Mouse (Mus musculus): ENCODE results near the gene Gcm1. TPM values are rescaled to one million over a fixed set of nuclear protein-coding genes. Genes with fewer than 3 reads are reported as not detected.
"Not testable (repeated sequence)": the region's sequence is repeated elsewhere in the genome, so short reads cannot be mapped to it uniquely, and the experiment has no call there.

The Gcm1 gene
- polyA plus RNA-seq, 1 experiment, result not detected

- Histone ChIP-seq H3K27ac (ENCODE audit: insufficient read depth, low read depth, low read length) (no peak overlapping the region), H3K4me3 (ENCODE audit: insufficient read depth, low read depth, low read length) (no peak overlapping the region), H3K4me1 (ENCODE audit: control insufficient read depth, insufficient read depth, low read length) (no peaks in the 10 kb centered on the region)
- WGBS, result 93% methylated on average over 9 of the region's 9 CpGs
- TF ChIP-seq POLR2A (IDR thresholded peaks at IDR 0.05; ENCODE audit: insufficient read depth, low read depth, low read length) (no peak), CTCF (IDR thresholded peaks at IDR 0.05; ENCODE audit: insufficient read depth, low read depth, low read length) (no peak)
Observed at GRCm38 (mm10) chr9:78062392-78062791, 10.7 kb downstream of the Gcm1 start.

GRCm38 (mm10) chr9:78064121-78064520 is 12.4 kb downstream of the Gcm1 start:
- Histone ChIP-seq H3K4me1 (ENCODE audit: control insufficient read depth, insufficient read depth, low read length) (no peaks in the 10 kb centered on the region), H3K4me3 (ENCODE audit: insufficient read depth, low read depth, low read length) (no peak overlapping the region), H3K27ac (ENCODE audit: insufficient read depth, low read depth, low read length) (no peak overlapping the region)
- WGBS, result 78% methylated on average over 10 of the region's 10 CpGs
- TF ChIP-seq CTCF (IDR thresholded peaks at IDR 0.05; ENCODE audit: insufficient read depth, low read depth, low read length), result no peak
- no peak for TF ChIP-seq POLR2A (IDR thresholded peaks at IDR 0.05; ENCODE audit: insufficient read depth, low read depth, low read length)

GRCm38 (mm10) chr9:78070496-78070895 is 18.8 kb downstream of the Gcm1 start:
- WGBS, result 69% methylated on average over 5 of the region's 5 CpGs

GRCm38 (mm10) chr9:78071626-78072025 is 19.9 kb downstream of the Gcm1 start:
- WGBS, result 90% methylated on average over 4 of the region's 4 CpGs
- TF ChIP-seq POLR2A (IDR thresholded peaks at IDR 0.05; ENCODE audit: insufficient read depth, low read depth, low read length) (no peak), CTCF (IDR thresholded peaks at IDR 0.05; ENCODE audit: insufficient read depth, low read depth, low read length) (no peak)
- H3K27ac ChIP-seq (ENCODE audit: insufficient read depth, low read depth, low read length), result no peak overlapping the region
- no peak overlapping the region for H3K4me3 ChIP-seq (ENCODE audit: insufficient read depth, low read depth, low read length)
- H3K4me1 ChIP-seq (ENCODE audit: control insufficient read depth, insufficient read depth, low read length), result no peaks in the 10 kb centered on the region

More at GRCm38 (mm10) chr9:78070496-78070895, 18.8 kb downstream of the Gcm1 start:
- Histone ChIP-seq H3K4me1 (ENCODE audit: control insufficient read depth, insufficient read depth, low read length) (no peaks in the 10 kb centered on the region), H3K4me3 (ENCODE audit: insufficient read depth, low read depth, low read length) (no peak overlapping the region), H3K27ac (ENCODE audit: insufficient read depth, low read depth, low read length) (no peak overlapping the region)
- no peak for TF ChIP-seq POLR2A (IDR thresholded peaks at IDR 0.05; ENCODE audit: insufficient read depth, low read depth, low read length)

GRCm38 (mm10) chr9:78073291-78073690 is 21.6 kb downstream of the Gcm1 start:
- WGBS, result 91% methylated on average over 3 of the region's 3 CpGs
- H3K4me3 ChIP-seq (ENCODE audit: insufficient read depth, low read depth, low read length); H3K27ac ChIP-seq (ENCODE audit: insufficient read depth, low read depth, low read length); H3K4me1 ChIP-seq (ENCODE audit: control insufficient read depth, insufficient read depth, low read length): not testable (repeated sequence)

GRCm38 (mm10) chr9:78073713-78074340 is 22.1 kb downstream of the Gcm1 start:
- 89% methylated on average over 13 of the region's 13 CpGs for WGBS
- no peaks in the 10 kb centered on the region for H3K4me1 ChIP-seq (ENCODE audit: control insufficient read depth, insufficient read depth, low read length)
- no peak overlapping the region for H3K4me3 ChIP-seq (ENCODE audit: insufficient read depth, low read depth, low read length)
- TF ChIP-seq POLR2A (IDR thresholded peaks at IDR 0.05; ENCODE audit: insufficient read depth, low read depth, low read length) (no peak), CTCF (IDR thresholded peaks at IDR 0.05; ENCODE audit: insufficient read depth, low read depth, low read length) (no peak)
- H3K27ac ChIP-seq (ENCODE audit: insufficient read depth, low read depth, low read length), result no peak overlapping the region

- 97% methylated on average over 3 of the region's 3 CpGs for WGBS
- no peak for TF ChIP-seq CTCF (IDR thresholded peaks at IDR 0.05; ENCODE audit: insufficient read depth, low read depth, low read length)
- TF ChIP-seq POLR2A (IDR thresholded peaks at IDR 0.05; ENCODE audit: insufficient read depth, low read depth, low read length), result no peak
- Histone ChIP-seq H3K4me1 (ENCODE audit: control insufficient read depth, insufficient read depth, low read length) (no peaks in the 10 kb centered on the region), H3K4me3 (ENCODE audit: insufficient read depth, low read depth, low read length) (no peak overlapping the region), H3K27ac (ENCODE audit: insufficient read depth, low read depth, low read length) (no peak overlapping the region)
Observed at GRCm38 (mm10) chr9:78075256-78075655, 23.5 kb downstream of the Gcm1 start.

- Histone ChIP-seq H3K27ac (ENCODE audit: insufficient read depth, low read depth, low read length) (no peak overlapping the region), H3K4me3 (ENCODE audit: insufficient read depth, low read depth, low read length) (no peak overlapping the region), H3K4me1 (ENCODE audit: control insufficient read depth, insufficient read depth, low read length) (no peaks in the 10 kb centered on the region)
- no peak for TF ChIP-seq POLR2A (IDR thresholded peaks at IDR 0.05; ENCODE audit: insufficient read depth, low read depth, low read length)
- no peak for TF ChIP-seq CTCF (IDR thresholded peaks at IDR 0.05; ENCODE audit: insufficient read depth, low read depth, low read length)
- WGBS, result 23% methylated on average over 2 of the region's 2 CpGs
Observed at GRCm38 (mm10) chr9:78078240-78078639, 26.5 kb downstream of the Gcm1 start.

GRCm38 (mm10) chr9:78081835-78082234 is 30.1 kb downstream of the Gcm1 start:
- 71% methylated on average over 7 of the region's 7 CpGs for WGBS
- no peak overlapping the region for H3K27ac ChIP-seq (ENCODE audit: insufficient read depth, low read depth, low read length)
- no peak overlapping the region for H3K4me3 ChIP-seq (ENCODE audit: insufficient read depth, low read depth, low read length)
- no peaks in the 10 kb centered on the region for H3K4me1 ChIP-seq (ENCODE audit: control insufficient read depth, insufficient read depth, low read length)
- no peak for TF ChIP-seq CTCF (IDR thresholded peaks at IDR 0.05; ENCODE audit: insufficient read depth, low read depth, low read length)
- no peak for TF ChIP-seq POLR2A (IDR thresholded peaks at IDR 0.05; ENCODE audit: insufficient read depth, low read depth, low read length)

- no peak overlapping the region for H3K27ac ChIP-seq (ENCODE audit: insufficient read depth, low read depth, low read length)
- TF ChIP-seq POLR2A (IDR thresholded peaks at IDR 0.05; ENCODE audit: insufficient read depth, low read depth, low read length), result no peak
- 95% methylated on average over 4 of the region's 4 CpGs for WGBS
- no peak overlapping the region for H3K4me3 ChIP-seq (ENCODE audit: insufficient read depth, low read depth, low read length)
- H3K4me1 ChIP-seq (ENCODE audit: control insufficient read depth, insufficient read depth, low read length), result no peaks in the 10 kb centered on the region
Observed at GRCm38 (mm10) chr9:78084341-78084740, 32.6 kb downstream of the Gcm1 start.

All from olfactory bulb, adult 2 months (tissue).